Mouse (Mus musculus): ENCODE measurements around the gene Ankrd2. TPM values are rescaled to one million over a fixed set of nuclear protein-coding genes. Genes with fewer than 3 reads are reported as not detected.

The Ankrd2 gene
- total RNA-seq, 2 experiments from 2014 or later, result 167 to 1,046 TPM

Other genes starting within 250 kb of the Ankrd2 start
- gene Arhgap19, start 234.0 kb upstream of the Ankrd2 start, total RNA-seq (2021), result 1 to 10 TPM; 6.1 to 8.1 TPM
- gene Frat1, start 206.0 kb upstream of the Ankrd2 start, total RNA-seq (2021), result 1 to 10 TPM; 5.9 to 7.3 TPM
- 10 to 100 TPM; 19.7 to 22.4 TPM for gene Frat2, start 187.9 kb upstream of the Ankrd2 start, total RNA-seq (2021)
- 10 to 100 TPM; 31.0 to 37.5 TPM for gene Rrp12, start 139.8 kb upstream of the Ankrd2 start, total RNA-seq (2021)
- gene Pgam1, start 124.1 kb upstream of the Ankrd2 start, total RNA-seq (2021), result 10 to 100 TPM; 22.7 to 23.3 TPM
- gene Exosc1, start 102.6 kb upstream of the Ankrd2 start, total RNA-seq (2021), result 10 to 100 TPM; 11.4 to 16.4 TPM
- gene Zdhhc16, start 102.5 kb upstream of the Ankrd2 start, total RNA-seq (2021), result 10 to 100 TPM; 19.2 to 20.5 TPM
- gene Mms19, start 54.8 kb upstream of the Ankrd2 start, total RNA-seq (2021), result 1 to 10 TPM; 7.7 to 8.7 TPM
- gene Ubtd1, start 54.2 kb upstream of the Ankrd2 start, total RNA-seq (2021), result 10 to 100 TPM; 15.4 to 19.8 TPM
- gene Hoga1, start 9.6 kb downstream of the Ankrd2 start, total RNA-seq (2021), result 1 to 10 TPM; 2.1 to 2.3 TPM
- under 1 TPM; 0.20 to 0.32 TPM for gene 4933411K16Rik, start 16.2 kb downstream of the Ankrd2 start, total RNA-seq (2021)
- 1 to 10 TPM; 1.2 to 1.8 TPM for gene Morn4, start 50.4 kb downstream of the Ankrd2 start, total RNA-seq (2021)
- gene Pi4k2a, start 54.5 kb downstream of the Ankrd2 start, total RNA-seq (2021), result 10 to 100 TPM; 10.4 to 12.2 TPM
- 1 to 10 TPM; 8.4 to 9.3 TPM for gene Avpi1, start 93.1 kb downstream of the Ankrd2 start, total RNA-seq (2021)
- gene Marveld1, start 111.4 kb downstream of the Ankrd2 start, total RNA-seq (2021), result 10 to 100 TPM in 1 of 2 experiments, 1 to 10 TPM in 1; 6.8 to 11.8 TPM
- 10 to 100 TPM; 10.3 to 12.0 TPM for gene Zfyve27, start 128.0 kb downstream of the Ankrd2 start, total RNA-seq (2021)
- gene Sfrp5, start 166.3 kb downstream of the Ankrd2 start, total RNA-seq (2021), result 1 to 10 TPM; 4.0 to 5.7 TPM
- 1 to 10 TPM; 1.7 to 2.3 TPM for gene Golga7b, start 211.6 kb downstream of the Ankrd2 start, total RNA-seq (2021)